Mouse (Mus musculus) 416B (cell line): ENCODE measurements around the gene Csf3.

ENCODE experiments used
- DNase-seq: peaks from one replicate; pipeline ENCODE4 v3.0.0; 2011; ENCODE audit warnings: low read depth

Gene Csf3

GRCm38 (mm10) chr11:98696454-98697216, 4.4 kb upstream of the Csf3 start:
- no peak for DNase-seq

GRCm38 (mm10) chr11:98697225-98697624, 3.8 kb upstream of the Csf3 start:
- DNase-seq: no peak

GRCm38 (mm10) chr11:98698849-98699640, 2.0 kb upstream of the Csf3 start:
- no peak for DNase-seq

- peak; percentile 74 for DNase-seq
Measured at GRCm38 (mm10) chr11:98699911-98700310, 1.2 kb upstream of the Csf3 start.

GRCm38 (mm10) chr11:98702323-98702722, 1.3 kb downstream of the Csf3 start:
- DNase-seq: no peak

GRCm38 (mm10) chr11:98705021-98705420, 4.0 kb downstream of the Csf3 start:
- no peak for DNase-seq

GRCm38 (mm10) chr11:98707401-98708281, 6.6 kb downstream of the Csf3 start:
- no peak for DNase-seq

GRCm38 (mm10) chr11:98708282-98708956, 7.4 kb downstream of the Csf3 start:
- DNase-seq: peak; percentile 77

- peak; percentile 72 for DNase-seq
Measured at GRCm38 (mm10) chr11:98709001-98709741, 8.1 kb downstream of the Csf3 start.

- peak; percentile 95 for DNase-seq
Measured at GRCm38 (mm10) chr11:98710416-98711045, 9.5 kb downstream of the Csf3 start.

GRCm38 (mm10) chr11:98711046-98711434, 10.0 kb downstream of the Csf3 start:
- DNase-seq: peak; percentile 16

- peak; percentile 76 for DNase-seq
Measured at GRCm38 (mm10) chr11:98712009-98712408, 10.9 kb downstream of the Csf3 start.

GRCm38 (mm10) chr11:98713703-98714102, 12.6 kb downstream of the Csf3 start:
- DNase-seq: no peak

GRCm38 (mm10) chr11:98715946-98716345, 14.9 kb downstream of the Csf3 start:
- no peak for DNase-seq

GRCm38 (mm10) chr11:98717904-98718303, 16.8 kb downstream of the Csf3 start:
- DNase-seq: peak; percentile 24

- DNase-seq: no peak
Measured at GRCm38 (mm10) chr11:98720756-98721155, 19.7 kb downstream of the Csf3 start.

- no peak for DNase-seq
Measured at GRCm38 (mm10) chr11:98721458-98722226, 20.6 kb downstream of the Csf3 start.

GRCm38 (mm10) chr11:98723098-98723497, 22.0 kb downstream of the Csf3 start:
- DNase-seq: no peak

GRCm38 (mm10) chr11:98725926-98726506, 25.0 kb downstream of the Csf3 start:
- DNase-seq: no peak
